Mouse (Mus musculus) neural tube, embryonic 13.5 days (tissue): ENCODE measurements around the gene Uvrag. TPM values are rescaled to one million over a fixed set of nuclear protein-coding genes. Genes with fewer than 3 reads are reported as not detected.

Experiments used
- ATAC-seq: fragments of 200-750 bp; cut with Nextera tagmentation; 2 replicates; pipeline ENCODE4 v1.8.0; 2017; ENCODE audit warnings: low read depth, mild to moderate bottlenecking, moderate TSS enrichment, moderate library complexity
- H3K27ac ChIP-seq: fragments of 300-500 bp; sonication (generic); replicated peaks from 2 replicates; pipeline ENCODE4 v1.5.1; 2015; ENCODE audit warnings: moderate library complexity, mild to moderate bottlenecking, inconsistent platforms
- H3K27me3 ChIP-seq: fragments of 300-500 bp; sonication (generic); 2 replicates; pipeline ENCODE4 v1.6.1; 2015; ENCODE audit warnings: mild to moderate bottlenecking, inconsistent platforms
- H3K36me3 ChIP-seq: fragments of 300-500 bp; sonication (generic); 2 replicates; pipeline ENCODE4 v1.6.1; 2015; ENCODE audit warnings: mild to moderate bottlenecking, inconsistent platforms
- H3K4me1 ChIP-seq: fragments of 300-500 bp; sonication (generic); replicated peaks from 2 replicates; pipeline ENCODE4 v1.6.1; 2015; ENCODE audit warnings: inconsistent platforms
- H3K4me2 ChIP-seq: fragments of 300-500 bp; sonication (generic); 2 replicates; pipeline ENCODE4 v1.6.1; 2015; ENCODE audit warnings: inconsistent platforms, mild to moderate bottlenecking, moderate library complexity
- H3K4me3 ChIP-seq: fragments of 300-500 bp; sonication (generic); 2 replicates; pipeline ENCODE4 v1.5.1; 2015; ENCODE audit warnings: mild to moderate bottlenecking, inconsistent platforms
- H3K9ac ChIP-seq: fragments of 300-500 bp; sonication (generic); 2 replicates; pipeline ENCODE4 v1.6.1; 2015; ENCODE audit warnings: moderate library complexity, mild to moderate bottlenecking, inconsistent platforms
- H3K9me3 ChIP-seq: fragments of 300-500 bp; sonication (generic); 2 replicates; pipeline ENCODE4 v1.6.1; 2016; ENCODE audit warnings: inconsistent platforms
- WGBS: fragments of 180-500 bp; shearing (Covaris S2); methylation state at CpG from one replicate; pipeline ENCODE4 v1.1.7; 2015; 5-methylcytosine and 5-hydroxymethylcytosine counted together
- polyA plus RNA-seq: library from polyadenylated mRNA; unstranded; fragments of >200 nt; fragmentation: Nextera tagmentation; extraction: Ambion mirVana; gene quantifications from 2 replicates; pipeline ENCODE4 v1.2.1, GENCODE M21; 2015

Uvrag gene
- polyA plus RNA-seq, 1 experiment from 2014 or later: 16.6 TPM

GRCm38 (mm10) chr7:98928336-98929025 lies 212.5 kb downstream of the Uvrag start:
- H3K9me3 ChIP-seq: no peaks in the 10 kb centered on the region

GRCm38 (mm10) chr7:98926906-98927528 lies 213.9 kb downstream of the Uvrag start:
- Histone ChIP-seq H3K27me3 (no peaks in the 10 kb centered on the region), H3K9me3 (no peaks in the 10 kb centered on the region), H3K4me1 (peaks cover 52% of the 10 kb centered on the region), H3K27ac (no peak overlapping the region), H3K9ac (no peak overlapping the region), H3K4me2 (no peak overlapping the region), H3K4me3 (no peak overlapping the region), H3K36me3 (no peaks in the 10 kb centered on the region)
- 75% methylated on average over 10 of the region's 10 CpGs for WGBS
- no peak for ATAC-seq

More at GRCm38 (mm10) chr7:98928336-98929025, 212.5 kb downstream of the Uvrag start:
- WGBS: 64% methylated on average over 7 of the region's 7 CpGs
- Histone ChIP-seq H3K4me2 (no peak overlapping the region), H3K9ac (no peak overlapping the region), H3K4me1 (peaks cover 50% of the 10 kb centered on the region), H3K4me3 (no peak overlapping the region), H3K27ac (0 out of 2 replicates have a peak overlapping the region, but pooled peaks have one; percentile 18), H3K27me3 (no peaks in the 10 kb centered on the region), H3K36me3 (no peaks in the 10 kb centered on the region)
- peak; percentile 16; the same call in 1 of the 2 replicates for ATAC-seq

GRCm38 (mm10) chr7:98924380-98924869 lies 216.5 kb downstream of the Uvrag start:
- Histone ChIP-seq H3K36me3 (no peaks in the 10 kb centered on the region), H3K4me1 (peaks cover 49% of the 10 kb centered on the region), H3K4me3 (peak overlapping the region; percentile 16; the same call in 1 of the 2 replicates), H3K27me3 (no peaks in the 10 kb centered on the region), H3K9ac (peak overlapping the region; percentile 62), H3K4me2 (peak overlapping the region; percentile 46), H3K9me3 (no peaks in the 10 kb centered on the region), H3K27ac (peak overlapping the region; percentile 91)
- 11% methylated on average over 18 of the region's 18 CpGs for WGBS
- ATAC-seq: peak; percentile 84

GRCm38 (mm10) chr7:98922984-98923383 lies 218.0 kb downstream of the Uvrag start:
- H3K4me2 ChIP-seq: no peak overlapping the region
- ATAC-seq: no peak
- WGBS: 89% methylated on average over 5 of the region's 5 CpGs

GRCm38 (mm10) chr7:98917407-98917806 lies 223.5 kb downstream of the Uvrag start:
- Histone ChIP-seq H3K4me3 (no peak overlapping the region), H3K27ac (no peak overlapping the region), H3K9me3 (no peaks in the 10 kb centered on the region), H3K9ac (no peak overlapping the region), H3K27me3 (no peaks in the 10 kb centered on the region), H3K4me2 (no peak overlapping the region), H3K36me3 (no peaks in the 10 kb centered on the region), H3K4me1 (peaks cover 7% of the 10 kb centered on the region; the same call in 1 of the 2 replicates)
- WGBS: 95% methylated on average over 5 of the region's 5 CpGs
- no peak for ATAC-seq

More at GRCm38 (mm10) chr7:98922984-98923383, 218.0 kb downstream of the Uvrag start:
- no peak overlapping the region for H3K27ac ChIP-seq
- H3K27me3 ChIP-seq: no peaks in the 10 kb centered on the region
- peaks cover 35% of the 10 kb centered on the region for H3K4me1 ChIP-seq
- H3K4me3 ChIP-seq: no peak overlapping the region
- no peak overlapping the region for H3K9ac ChIP-seq
- no peaks in the 10 kb centered on the region for H3K36me3 ChIP-seq
- H3K9me3 ChIP-seq: no peaks in the 10 kb centered on the region

- H3K4me2 ChIP-seq: no peak overlapping the region
- no peak for ATAC-seq
- 92% methylated on average over 6 of the region's 6 CpGs for WGBS
- no peaks in the 10 kb centered on the region for H3K36me3 ChIP-seq
- no peak overlapping the region for H3K9ac ChIP-seq
- H3K4me1 ChIP-seq: peaks cover 7% of the 10 kb centered on the region; the same call in 1 of the 2 replicates
- no peak overlapping the region for H3K27ac ChIP-seq
- no peaks in the 10 kb centered on the region for H3K27me3 ChIP-seq
- no peak overlapping the region for H3K4me3 ChIP-seq
- H3K9me3 ChIP-seq: no peaks in the 10 kb centered on the region
Measured at GRCm38 (mm10) chr7:98916581-98916980, 224.4 kb downstream of the Uvrag start.

GRCm38 (mm10) chr7:98912953-98913360 lies 228.0 kb downstream of the Uvrag start:
- H3K9me3 ChIP-seq: no peaks in the 10 kb centered on the region
- H3K4me1 ChIP-seq: peaks cover 10% of the 10 kb centered on the region
- no peak overlapping the region for H3K9ac ChIP-seq
- WGBS: 71% methylated on average over 2 of the region's 2 CpGs
- H3K27ac ChIP-seq: no peak overlapping the region
- no peaks in the 10 kb centered on the region for H3K27me3 ChIP-seq
- no peak for ATAC-seq
- H3K36me3 ChIP-seq: no peaks in the 10 kb centered on the region
- H3K4me3 ChIP-seq: no peak overlapping the region
- H3K4me2 ChIP-seq: no peak overlapping the region

- Histone ChIP-seq H3K27me3 (no peaks in the 10 kb centered on the region), H3K36me3 (no peaks in the 10 kb centered on the region), H3K9ac (no peak overlapping the region), H3K4me3 (no peak overlapping the region), H3K4me1 (peaks cover 10% of the 10 kb centered on the region), H3K27ac (no peak overlapping the region), H3K4me2 (no peak overlapping the region), H3K9me3 (no peaks in the 10 kb centered on the region)
- ATAC-seq: no peak
- WGBS: 79% methylated on average over 8 of the region's 8 CpGs
Measured at GRCm38 (mm10) chr7:98911276-98911675, 229.7 kb downstream of the Uvrag start.

GRCm38 (mm10) chr7:98910712-98911111 lies 230.2 kb downstream of the Uvrag start:
- H3K36me3 ChIP-seq: no peaks in the 10 kb centered on the region
- no peaks in the 10 kb centered on the region for H3K27me3 ChIP-seq
- H3K4me3 ChIP-seq: no peak overlapping the region
- WGBS: 67% methylated on average over 11 of the region's 11 CpGs
- no peak for ATAC-seq
- H3K4me2 ChIP-seq: no peak overlapping the region
- H3K9ac ChIP-seq: no peak overlapping the region
- no peak overlapping the region for H3K27ac ChIP-seq
- no peaks in the 10 kb centered on the region for H3K9me3 ChIP-seq
- peaks cover 15% of the 10 kb centered on the region for H3K4me1 ChIP-seq

- no peak for ATAC-seq
- WGBS: 91% methylated on average over 11 of the region's 11 CpGs
Measured at GRCm38 (mm10) chr7:98910164-98910563, 230.8 kb downstream of the Uvrag start.

GRCm38 (mm10) chr7:98907476-98907875 lies 233.5 kb downstream of the Uvrag start:
- no peak for ATAC-seq

More at GRCm38 (mm10) chr7:98910164-98910563, 230.8 kb downstream of the Uvrag start:
- H3K27ac ChIP-seq: no peak overlapping the region
- no peaks in the 10 kb centered on the region for H3K36me3 ChIP-seq
- H3K4me1 ChIP-seq: peaks cover 21% of the 10 kb centered on the region
- H3K4me2 ChIP-seq: no peak overlapping the region
- H3K4me3 ChIP-seq: no peak overlapping the region
- no peak overlapping the region for H3K9ac ChIP-seq
- H3K9me3 ChIP-seq: no peaks in the 10 kb centered on the region
- no peaks in the 10 kb centered on the region for H3K27me3 ChIP-seq

GRCm38 (mm10) chr7:98904659-98905362 lies 236.1 kb downstream of the Uvrag start:
- WGBS: 50% methylated on average over 21 of the region's 21 CpGs
- peak; percentile 75 for ATAC-seq
- no peak overlapping the region for H3K9ac ChIP-seq
- H3K27me3 ChIP-seq: no peaks in the 10 kb centered on the region
- H3K4me1 ChIP-seq: peaks cover 37% of the 10 kb centered on the region
- H3K27ac ChIP-seq: peak overlapping the region; percentile 42; the same call in 1 of the 2 replicates
- H3K4me3 ChIP-seq: no peak overlapping the region
- no peak overlapping the region for H3K4me2 ChIP-seq
- no peaks in the 10 kb centered on the region for H3K36me3 ChIP-seq
- H3K9me3 ChIP-seq: no peaks in the 10 kb centered on the region

More at GRCm38 (mm10) chr7:98907476-98907875, 233.5 kb downstream of the Uvrag start:
- no peaks in the 10 kb centered on the region for H3K27me3 ChIP-seq
- H3K4me3 ChIP-seq: no peak overlapping the region
- 52% methylated on average over 4 of the region's 4 CpGs for WGBS
- no peaks in the 10 kb centered on the region for H3K9me3 ChIP-seq
- H3K36me3 ChIP-seq: no peaks in the 10 kb centered on the region
- no peak overlapping the region for H3K9ac ChIP-seq
- no peak overlapping the region for H3K27ac ChIP-seq
- peaks cover 37% of the 10 kb centered on the region for H3K4me1 ChIP-seq
- H3K4me2 ChIP-seq: no peak overlapping the region
